Mouse (Mus musculus): Measurements from ENCODE around the gene Bnipl. TPM values are rescaled to one million over a fixed set of nuclear protein-coding genes. Genes with fewer than 3 reads are reported as not detected.

Gene Bnipl
- not detected for total RNA-seq (2021)
- long read RNA-seq, experiment 1: 0 reads
- long read RNA-seq, experiment 2: 0 reads

- DNase-seq: no peak
Measured at GRCm38 (mm10) chr3:95250783-95251424, at the start of gene Bnipl. Gene Bnipl (minus strand): TSS chr3:95251193.

- peak in 1 of 2 experiments; percentile 2 for DNase-seq
Measured at GRCm38 (mm10) chr3:95298018-95298417, 47.0 kb upstream of the Bnipl start.

- DNase-seq: peak; percentile 54 to 57
Measured at GRCm38 (mm10) chr3:95296103-95296469, 45.1 kb upstream of the Bnipl start.

- DNase-seq: no peak
Measured at GRCm38 (mm10) chr3:95295321-95296102, 44.5 kb upstream of the Bnipl start.

- DNase-seq: no peak
Measured at GRCm38 (mm10) chr3:95294718-95295117, 43.7 kb upstream of the Bnipl start.

GRCm38 (mm10) chr3:95294316-95294715, 43.3 kb upstream of the Bnipl start:
- DNase-seq: no peak

GRCm38 (mm10) chr3:95293537-95293936, 42.5 kb upstream of the Bnipl start:
- no peak for DNase-seq

- DNase-seq: no peak
Measured at GRCm38 (mm10) chr3:95292899-95293298, 41.9 kb upstream of the Bnipl start.

GRCm38 (mm10) chr3:95291041-95291440, 40.0 kb upstream of the Bnipl start:
- no peak for DNase-seq

GRCm38 (mm10) chr3:95290156-95290555, 39.2 kb upstream of the Bnipl start:
- no peak for DNase-seq

GRCm38 (mm10) chr3:95289419-95289818, 38.4 kb upstream of the Bnipl start:
- no peak for DNase-seq

- DNase-seq: no peak
Measured at GRCm38 (mm10) chr3:95287541-95287940, 36.5 kb upstream of the Bnipl start.

- DNase-seq: peak in 1 of 2 experiments; percentile 67
Measured at GRCm38 (mm10) chr3:95286510-95286909, 35.5 kb upstream of the Bnipl start.

GRCm38 (mm10) chr3:95286011-95286410, 35.0 kb upstream of the Bnipl start:
- no peak for DNase-seq

GRCm38 (mm10) chr3:95285390-95285789, 34.4 kb upstream of the Bnipl start:
- no peak for DNase-seq

GRCm38 (mm10) chr3:95284501-95285281, 33.7 kb upstream of the Bnipl start:
- no peak for DNase-seq

GRCm38 (mm10) chr3:95284062-95284461, 33.1 kb upstream of the Bnipl start:
- no peak for DNase-seq

- DNase-seq: no peak
Measured at GRCm38 (mm10) chr3:95283589-95283941, 32.6 kb upstream of the Bnipl start.

GRCm38 (mm10) chr3:95282865-95283588, 32.0 kb upstream of the Bnipl start:
- peak; percentile 90 for DNase-seq

- DNase-seq: peak; percentile 66 to 73
Measured at GRCm38 (mm10) chr3:95282381-95282864, 31.4 kb upstream of the Bnipl start.

- DNase-seq: peak; percentile 98 to 99
Measured at GRCm38 (mm10) chr3:95281216-95282126, 30.5 kb upstream of the Bnipl start, which contains the start of the genes Mindy1 and Prune1. Gene Mindy1 (plus strand): TSS chr3:95281345. Gene Prune1 (minus strand): TSS chr3:95282076.
